Mouse (Mus musculus): Measurements from ENCODE around the gene Eva1c. TPM values are rescaled to one million over a fixed set of nuclear protein-coding genes. Genes with fewer than 3 reads are reported as not detected.

Gene Eva1c
- polyA plus RNA-seq, 1 experiment from 2014 or later: 3.3 TPM

DNA sequence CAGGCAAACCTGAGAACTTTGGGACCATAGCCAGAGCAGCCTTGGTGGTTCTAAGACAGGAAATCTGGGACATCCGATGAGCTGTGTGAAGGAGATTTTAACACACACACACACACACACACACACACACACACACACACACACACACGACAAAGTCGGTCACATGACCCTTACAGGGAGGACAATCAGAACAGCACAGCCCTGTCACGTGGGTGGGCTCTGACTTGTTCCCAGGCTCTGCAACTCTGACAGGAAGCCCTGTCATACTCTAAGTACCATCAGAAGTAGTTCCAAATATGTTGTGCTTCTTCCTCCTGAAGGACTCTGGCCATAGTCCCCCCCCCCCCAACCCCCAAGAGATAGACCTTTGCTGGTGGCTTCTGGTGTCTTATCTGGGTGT lies 74.8 kb downstream of the Eva1c start:
- Histone ChIP-seq H3K4me1 (no peaks in the 10 kb centered on the region), H3K36me3 (no peaks in the 10 kb centered on the region), H3K4me2 (replicated peaks) (no peak overlapping the region), H3K9me3 (no peaks in the 10 kb centered on the region), H3K9ac (replicated peaks) (no peak overlapping the region), H3K4me3 (no peak overlapping the region), H3K27ac (replicated peaks) (no peak overlapping the region), H3K27me3 (no peaks in the 10 kb centered on the region)
- no peak for ATAC-seq (ENCODE audit: low FRiP score, low read depth)
- WGBS: 80% methylated on average over 3 of the region's 4 CpGs

DNA sequence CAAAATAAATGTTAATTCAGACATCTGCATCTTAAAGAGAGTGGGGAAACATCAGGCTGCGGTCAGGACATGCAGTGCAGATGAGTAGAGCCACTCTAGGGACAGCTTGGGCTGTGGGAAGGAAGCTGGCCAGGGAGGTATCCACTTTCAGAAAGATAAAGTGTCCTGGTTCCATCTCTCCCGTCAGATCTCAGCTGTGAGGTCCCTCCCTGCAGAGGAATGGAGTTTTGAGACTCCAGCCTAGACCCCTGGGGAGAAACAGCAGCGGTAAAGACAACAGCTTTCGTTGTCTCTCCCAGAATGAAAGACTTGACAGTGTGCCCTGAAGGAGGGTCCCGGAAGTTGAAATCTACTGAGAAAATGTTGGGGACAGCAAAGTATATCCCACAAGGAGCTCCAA lies 76.8 kb downstream of the Eva1c start:
- no peak for ATAC-seq (ENCODE audit: low FRiP score, low read depth)

DNA sequence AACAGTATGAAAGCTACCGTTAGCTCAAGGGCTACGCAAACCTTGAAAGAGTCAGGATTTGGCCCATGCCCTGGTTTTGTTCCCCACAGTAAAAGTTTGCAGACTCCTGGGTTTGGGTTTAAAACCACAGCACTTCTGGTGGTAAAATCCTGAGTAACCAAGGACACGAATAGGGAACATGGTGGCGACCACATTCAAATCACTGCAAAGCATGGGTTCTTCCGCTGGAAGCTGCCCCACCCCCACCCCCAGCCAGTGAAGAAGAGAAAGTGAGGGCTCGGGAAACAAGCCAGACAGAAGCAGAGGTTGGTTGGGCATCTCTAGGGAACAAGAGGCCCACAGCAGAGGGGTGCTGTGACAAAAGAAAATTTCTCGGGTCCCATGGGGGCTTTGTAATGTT lies 80.7 kb downstream of the Eva1c start:
- Histone ChIP-seq H3K27me3 (no peaks in the 10 kb centered on the region), H3K4me2 (replicated peaks) (no peak overlapping the region), H3K9ac (replicated peaks) (no peak overlapping the region), H3K36me3 (no peaks in the 10 kb centered on the region), H3K9me3 (no peaks in the 10 kb centered on the region), H3K4me3 (no peak overlapping the region), H3K4me1 (no peaks in the 10 kb centered on the region), H3K27ac (replicated peaks) (no peak overlapping the region)
- 76% methylated on average over 7 of the region's 7 CpGs for WGBS
- no peak for ATAC-seq (ENCODE audit: low FRiP score, low read depth)

More for the DNA sequence above, 76.8 kb downstream of the Eva1c start:
- H3K4me1 ChIP-seq: no peaks in the 10 kb centered on the region
- H3K4me3 ChIP-seq: no peak overlapping the region
- no peaks in the 10 kb centered on the region for H3K27me3 ChIP-seq
- no peak overlapping the region for H3K4me2 ChIP-seq (replicated peaks)
- no peak overlapping the region for H3K27ac ChIP-seq (replicated peaks)
- 37% methylated on average over 5 of the region's 5 CpGs for WGBS
- H3K9ac ChIP-seq (replicated peaks): no peak overlapping the region
- H3K9me3 ChIP-seq: no peaks in the 10 kb centered on the region
- H3K36me3 ChIP-seq: no peaks in the 10 kb centered on the region

DNA sequence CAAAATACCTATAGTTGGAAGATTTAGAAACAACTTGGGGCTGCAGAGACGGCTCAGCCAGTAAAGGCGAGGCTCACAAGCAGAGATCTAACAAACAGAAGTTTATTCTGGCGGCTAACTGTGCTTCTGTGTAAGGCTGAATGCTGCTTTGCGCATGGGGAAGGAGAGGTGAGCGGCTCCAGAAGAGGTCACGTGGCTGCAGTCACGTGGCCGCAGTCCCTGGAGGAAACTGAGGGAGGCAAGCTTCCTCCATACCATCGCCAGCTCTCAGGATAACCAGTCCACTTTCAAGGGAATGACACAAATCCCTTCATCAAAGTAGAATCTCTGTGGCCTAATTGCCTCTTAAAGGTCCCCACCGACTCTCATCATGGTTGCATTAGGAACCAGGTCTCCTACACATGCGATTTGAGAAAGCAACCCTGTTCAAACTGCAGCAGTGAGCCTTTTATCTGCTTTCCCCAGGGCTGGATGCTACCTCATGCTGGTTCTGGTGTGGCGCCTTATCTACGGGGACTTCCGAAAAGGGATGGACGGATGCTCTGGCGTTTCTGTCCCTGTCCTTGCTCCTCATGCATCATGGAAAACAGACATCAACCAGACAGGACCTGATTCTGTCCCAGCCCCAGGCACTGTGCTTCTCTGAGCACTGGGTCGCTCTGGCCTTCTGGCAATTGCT lies 84.5 kb downstream of the Eva1c start:
- Histone ChIP-seq H3K4me3 (no peak overlapping the region), H3K9ac (replicated peaks) (no peak overlapping the region), H3K36me3 (no peaks in the 10 kb centered on the region), H3K9me3 (no peaks in the 10 kb centered on the region), H3K27me3 (no peaks in the 10 kb centered on the region; the same call in 1 of the 2 replicates), H3K4me2 (replicated peaks) (no peak overlapping the region), H3K27ac (replicated peaks) (no peak overlapping the region), H3K4me1 (no peaks in the 10 kb centered on the region; the same call in 1 of the 2 replicates)
- no peak for ATAC-seq (ENCODE audit: low FRiP score, low read depth)
- WGBS: 82% methylated on average over 17 of the region's 17 CpGs

DNA sequence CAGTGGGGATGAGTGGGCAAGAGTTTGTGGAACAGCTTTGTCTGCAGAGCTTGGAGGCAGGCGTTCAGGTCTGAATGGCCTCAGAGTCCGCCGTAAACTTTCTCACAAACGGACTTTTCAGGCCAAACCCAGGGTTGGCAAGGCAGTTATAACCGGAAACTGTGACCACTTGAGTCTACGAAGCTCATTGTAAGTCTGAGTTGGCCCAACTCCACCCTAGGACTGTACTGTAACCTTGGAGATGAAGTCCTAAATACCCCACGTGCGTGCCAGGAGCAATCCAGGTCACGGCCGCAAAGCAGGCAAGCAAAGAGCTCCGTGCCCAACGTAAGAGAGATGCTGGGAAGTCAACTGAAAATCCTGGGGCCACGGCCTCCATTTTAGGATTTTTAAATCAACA lies 85.2 kb downstream of the Eva1c start:
- Histone ChIP-seq H3K27ac (replicated peaks) (no peak overlapping the region), H3K4me2 (replicated peaks) (no peak overlapping the region), H3K9ac (replicated peaks) (no peak overlapping the region), H3K4me3 (no peak overlapping the region), H3K4me1 (no peaks in the 10 kb centered on the region; the same call in 1 of the 2 replicates), H3K36me3 (no peaks in the 10 kb centered on the region), H3K9me3 (no peaks in the 10 kb centered on the region), H3K27me3 (no peaks in the 10 kb centered on the region; the same call in 1 of the 2 replicates)
- ATAC-seq (ENCODE audit: low FRiP score, low read depth): no peak
- WGBS: 95% methylated on average over 13 of the region's 13 CpGs

DNA sequence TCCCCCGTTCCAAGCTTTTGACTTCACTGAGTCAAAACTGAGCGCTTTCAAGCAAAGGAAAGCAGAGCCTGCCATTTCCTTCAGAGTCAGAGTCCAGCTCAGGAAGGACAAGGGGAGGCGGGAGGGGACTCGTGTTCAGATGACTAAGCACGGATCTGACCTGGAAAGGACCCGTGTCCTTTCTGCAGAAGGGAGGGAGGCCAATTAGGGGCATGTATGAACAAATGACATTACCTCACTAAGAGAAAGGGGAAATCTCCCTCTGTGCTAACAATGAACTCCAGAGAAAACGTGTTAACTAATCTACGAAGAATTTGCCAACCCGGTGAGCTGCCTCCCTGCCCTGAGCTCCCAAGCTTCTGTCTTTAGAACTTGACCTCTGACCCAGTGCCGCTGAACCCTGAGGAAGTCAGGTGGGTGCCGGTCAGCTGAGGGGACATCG lies 89.5 kb downstream of the Eva1c start:
- Histone ChIP-seq H3K9me3 (no peaks in the 10 kb centered on the region), H3K27ac (replicated peaks) (no peak overlapping the region), H3K27me3 (no peaks in the 10 kb centered on the region; the same call in 1 of the 2 replicates), H3K4me1 (peaks cover under 1% of the 10 kb centered on the region; the same call in 1 of the 2 replicates), H3K9ac (replicated peaks) (no peak overlapping the region), H3K4me3 (no peak overlapping the region), H3K4me2 (replicated peaks) (no peak overlapping the region), H3K36me3 (no peaks in the 10 kb centered on the region)
- no peak for ATAC-seq (ENCODE audit: low FRiP score, low read depth)
- 34% methylated on average over 12 of the region's 12 CpGs for WGBS

DNA sequence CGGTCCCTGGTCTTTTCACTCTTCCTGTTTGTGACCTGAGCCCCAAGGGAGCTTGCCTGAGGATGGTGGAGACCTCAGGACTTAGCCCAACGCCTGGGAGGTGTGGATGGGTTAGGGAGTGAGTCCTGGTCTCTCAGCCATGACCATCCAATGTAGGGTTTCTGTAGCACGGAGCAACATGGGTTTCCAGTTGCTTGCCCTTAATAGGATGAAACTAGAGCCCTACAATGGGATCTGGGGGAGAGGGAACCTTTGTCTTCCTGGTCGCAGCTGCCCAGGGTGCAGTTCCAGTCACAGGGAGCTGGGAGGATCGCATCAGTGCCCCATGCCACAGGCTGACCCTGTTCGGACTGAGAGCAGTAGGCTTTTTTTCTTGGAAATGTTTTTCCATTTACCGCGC lies 90.6 kb downstream of the Eva1c start:
- H3K4me3 ChIP-seq: no peak overlapping the region
- H3K4me1 ChIP-seq: peaks cover 6% of the 10 kb centered on the region; the same call in 1 of the 2 replicates
- H3K4me2 ChIP-seq (replicated peaks): no peak overlapping the region
- H3K27me3 ChIP-seq: no peaks in the 10 kb centered on the region; the same call in 1 of the 2 replicates
- H3K9me3 ChIP-seq: no peaks in the 10 kb centered on the region
- ATAC-seq (ENCODE audit: low FRiP score, low read depth): no peak
- no peak overlapping the region for H3K27ac ChIP-seq (replicated peaks)
- WGBS: 71% methylated on average over 8 of the region's 8 CpGs
- H3K36me3 ChIP-seq: no peaks in the 10 kb centered on the region
- no peak overlapping the region for H3K9ac ChIP-seq (replicated peaks)

DNA sequence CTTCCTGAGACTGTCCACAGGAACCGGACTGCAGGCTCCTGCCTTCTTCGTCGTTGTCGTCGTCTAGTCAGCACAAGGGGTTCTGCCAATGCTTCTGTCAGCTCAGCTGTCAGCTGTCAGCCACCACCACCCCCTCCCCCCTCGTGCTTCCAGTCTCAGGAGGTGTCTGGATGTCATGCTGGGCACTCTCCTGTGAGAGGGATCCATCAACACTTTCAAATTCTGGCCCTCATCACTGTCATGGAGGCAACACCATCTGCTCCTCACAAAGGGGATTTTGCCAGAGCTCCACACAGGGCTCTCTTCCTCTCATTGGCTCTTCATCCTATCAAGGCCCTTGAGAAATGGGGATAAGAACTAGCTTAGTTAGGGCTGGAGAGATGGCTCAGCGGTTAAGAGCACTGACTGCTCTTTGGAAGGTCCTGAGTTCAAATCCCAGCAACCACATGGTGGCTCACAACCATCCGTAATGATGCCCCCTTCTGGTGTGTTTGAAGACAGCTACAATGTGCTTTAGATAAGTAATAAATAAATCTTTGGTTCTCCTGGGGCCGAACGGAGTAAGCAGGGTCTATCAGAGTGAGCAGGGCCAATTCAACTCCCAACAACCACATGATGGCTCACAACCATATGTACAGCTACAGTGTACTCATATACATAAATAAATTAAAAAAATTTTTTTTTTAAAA lies 95.1 kb downstream of the Eva1c start:
- 55% methylated on average over 10 of the region's 10 CpGs for WGBS
- Histone ChIP-seq H3K4me2 (replicated peaks) (no peak overlapping the region), H3K4me1 (peaks cover 6% of the 10 kb centered on the region; the same call in 1 of the 2 replicates), H3K9ac (replicated peaks) (no peak overlapping the region), H3K36me3 (peaks cover 13% of the 10 kb centered on the region), H3K27ac (replicated peaks) (no peak overlapping the region), H3K27me3 (no peaks in the 10 kb centered on the region), H3K4me3 (no peak overlapping the region), H3K9me3 (no peaks in the 10 kb centered on the region)
- 0 out of 2 replicates have a peak, but pooled peaks have one; percentile 41 for ATAC-seq (ENCODE audit: low FRiP score, low read depth)

DNA sequence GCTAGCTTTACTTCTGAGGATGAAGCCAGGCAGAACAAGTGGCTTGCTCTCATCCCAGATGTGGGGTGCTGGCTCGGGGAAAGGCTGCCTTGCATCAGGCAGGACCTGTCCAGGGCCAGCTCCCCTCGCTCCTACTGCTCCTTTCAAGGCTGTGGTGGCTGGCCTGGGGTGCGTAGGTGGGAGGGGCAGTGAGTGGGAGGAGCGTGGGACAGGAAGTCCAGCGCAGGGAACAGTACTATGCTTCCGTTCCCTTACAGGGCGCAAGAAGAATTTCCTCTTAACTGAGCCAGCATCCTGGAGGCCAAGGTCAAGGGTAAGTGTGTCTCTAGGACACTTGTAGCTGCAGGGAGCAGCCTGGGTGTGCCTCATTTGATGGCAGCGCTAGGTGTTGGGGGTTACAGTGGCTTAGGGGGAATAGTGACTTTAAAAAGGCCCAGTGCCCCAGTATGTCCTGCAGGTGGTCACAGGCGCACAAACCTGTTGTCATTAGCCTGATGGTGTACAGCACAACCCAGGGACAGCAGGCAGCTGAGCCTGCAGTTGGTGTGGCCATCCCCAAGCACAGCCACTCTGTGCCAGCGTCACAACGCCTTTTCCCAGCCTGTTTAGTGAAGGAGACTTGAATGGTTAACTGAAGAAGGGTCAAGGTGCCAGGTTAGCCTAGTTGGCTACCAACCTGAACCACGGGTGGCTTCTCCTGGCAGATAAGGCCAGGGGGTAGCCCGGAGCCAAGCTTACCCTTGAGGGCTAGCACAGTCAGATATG lies 98.3 kb downstream of the Eva1c start:
- no peak overlapping the region for H3K27ac ChIP-seq (replicated peaks)
- peaks cover 23% of the 10 kb centered on the region for H3K36me3 ChIP-seq
- no peaks in the 10 kb centered on the region for H3K9me3 ChIP-seq
- H3K4me3 ChIP-seq: no peak overlapping the region
- peaks cover 6% of the 10 kb centered on the region; the same call in 1 of the 2 replicates for H3K4me1 ChIP-seq
- ATAC-seq (ENCODE audit: low FRiP score, low read depth): 0 out of 2 replicates have a peak, but pooled peaks have one; percentile 13
- WGBS: 92% methylated on average over 13 of the region's 13 CpGs
- no peaks in the 10 kb centered on the region for H3K27me3 ChIP-seq
- no peak overlapping the region for H3K4me2 ChIP-seq (replicated peaks)
- H3K9ac ChIP-seq (replicated peaks): no peak overlapping the region

DNA sequence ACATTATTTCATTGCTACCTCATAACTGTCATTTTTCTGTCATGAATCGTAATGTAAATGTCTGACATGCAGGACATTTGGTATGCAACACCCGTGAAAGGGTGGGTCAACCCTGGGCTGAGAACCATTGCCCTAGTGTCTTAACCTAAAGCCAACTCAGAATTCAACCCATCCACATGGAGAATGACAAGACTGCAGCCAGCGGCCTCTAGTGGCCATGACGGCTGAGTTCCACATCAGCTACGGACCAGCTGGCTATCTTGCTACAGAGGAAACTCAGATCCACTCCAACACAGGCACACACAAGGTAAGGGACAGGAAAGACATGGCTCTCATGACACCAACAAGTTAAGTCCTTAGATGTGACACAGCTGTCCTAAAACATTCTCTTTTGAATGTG lies 98.9 kb downstream of the Eva1c start:
- Histone ChIP-seq H3K4me2 (replicated peaks) (no peak overlapping the region), H3K9me3 (no peaks in the 10 kb centered on the region), H3K4me1 (peaks cover 6% of the 10 kb centered on the region; the same call in 1 of the 2 replicates), H3K27ac (replicated peaks) (no peak overlapping the region), H3K4me3 (no peak overlapping the region), H3K27me3 (no peaks in the 10 kb centered on the region), H3K9ac (replicated peaks) (no peak overlapping the region), H3K36me3 (peaks cover 23% of the 10 kb centered on the region)
- WGBS: 30% methylated on average over 5 of the region's 5 CpGs
- peak; percentile 35; the same call in 1 of the 2 replicates for ATAC-seq (ENCODE audit: low FRiP score, low read depth)

DNA sequence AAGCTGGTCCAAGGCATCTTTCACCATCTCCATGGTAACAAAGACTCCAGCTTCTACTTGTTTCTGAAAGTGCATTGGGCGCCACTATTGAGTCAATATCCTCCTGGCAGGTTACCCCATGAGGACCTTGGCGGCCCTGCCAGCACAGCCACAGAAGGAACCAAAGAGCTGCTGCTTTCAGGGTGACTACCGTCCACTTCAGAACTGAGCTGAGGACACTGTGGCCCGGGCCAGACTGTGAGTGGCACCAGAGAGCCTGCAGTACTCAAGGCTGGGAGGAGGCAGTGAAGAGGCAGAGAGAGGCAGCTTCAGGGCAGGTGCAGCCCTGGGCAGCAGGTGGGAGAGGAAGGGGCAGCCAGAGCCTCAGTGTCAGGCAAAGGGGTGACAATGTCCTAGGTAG lies 100.9 kb downstream of the Eva1c start:
- Histone ChIP-seq H3K9ac (replicated peaks) (no peak overlapping the region), H3K4me2 (replicated peaks) (no peak overlapping the region), H3K27me3 (no peaks in the 10 kb centered on the region), H3K4me1 (no peaks in the 10 kb centered on the region), H3K9me3 (no peaks in the 10 kb centered on the region), H3K4me3 (no peak overlapping the region), H3K36me3 (peaks cover 23% of the 10 kb centered on the region), H3K27ac (replicated peaks) (no peak overlapping the region)
- 92% methylated on average over 4 of the region's 4 CpGs for WGBS
- ATAC-seq (ENCODE audit: low FRiP score, low read depth): no peak

Data from midbrain, embryonic 12.5 days (tissue).